Comparison of ENCODE assay signal across 15 mouse cellular contexts in genomic region chr8:50689033-50689432, GRCm38 (mm10).
"Had no signal": no experiment of that assay in that cellular context is flagged by ENCODE, and none has a peak within 500 bp of the region (broad histone marks: within the 10 kb centered on the region; RNA-seq: fewer than 3 reads in every experiment).

No protein-coding gene starts in this region.

- H3K9me3 ChIP-seq: kidney, embryonic 15.5 days; liver, embryonic 13.5 days; stomach, embryonic 15.5 days had no signal

- H3K4me2 ChIP-seq: kidney, embryonic 15.5 days; liver, embryonic 13.5 days; lung, embryonic 14.5 days; stomach, embryonic 15.5 days had no signal

- H3K4me1 ChIP-seq: kidney, embryonic 15.5 days; liver, embryonic 13.5 days; stomach, embryonic 15.5 days had no signal

- H3K36me3 ChIP-seq: kidney, embryonic 15.5 days; liver, embryonic 13.5 days; stomach, embryonic 15.5 days had no signal

- H3K27ac ChIP-seq: kidney, embryonic 15.5 days; left cerebral cortex, adult 2 months; liver, embryonic 13.5 days; macrophage; stomach, embryonic 15.5 days had no signal

- DNase-seq: kidney, adult 8-10 months; kidney, postnatal 10 days; kidney, postnatal 36 days; layer of hippocampus, postnatal 36 days; liver, embryonic 13.5 days; lung, embryonic 14.5 days; right cerebral cortex, postnatal 25 days; spleen, adult 18-20 months; thymus, postnatal 25 days had no signal

- H3K27me3 ChIP-seq: kidney, embryonic 15.5 days; liver, embryonic 13.5 days; stomach, embryonic 15.5 days had no signal

- H3K9ac ChIP-seq: kidney, embryonic 15.5 days; liver, embryonic 13.5 days; lung, embryonic 14.5 days; stomach, embryonic 15.5 days had no signal

- ATAC-seq: intestine, postnatal 0 days; lung, postnatal 0 days had no signal

- H3K4me3 ChIP-seq: kidney, embryonic 15.5 days; left cerebral cortex, adult 2 months; liver, embryonic 13.5 days; stomach, embryonic 15.5 days had no signal
